Mouse (Mus musculus) hindbrain, postnatal 0 days (tissue): Measurements from ENCODE around the gene Hgd. TPM values are rescaled to one million over a fixed set of nuclear protein-coding genes. Genes with fewer than 3 reads are reported as not detected.

Source experiments
- ATAC-seq: fragments of 200-750 bp; cut with Nextera tagmentation; 2 replicates; pipeline ENCODE4 v1.8.0; 2017; ENCODE audit warnings: mild to moderate bottlenecking, moderate TSS enrichment, moderate library complexity
- DNase-seq: peaks from one replicate; pipeline ENCODE4 v3.0.0-alpha.2; 2015; ENCODE audit warnings: low spot score
- H3K27ac ChIP-seq: fragments of 300-500 bp; sonication (generic); 2 replicates; pipeline ENCODE4 v1.5.1; 2014; ENCODE audit warnings: mild to moderate bottlenecking
- H3K27me3 ChIP-seq: fragments of 300-500 bp; sonication (generic); 2 replicates; pipeline ENCODE4 v1.6.1; 2014; ENCODE audit warnings: low read length, mixed read lengths; ENCODE audit not compliant: insufficient read depth
- H3K36me3 ChIP-seq: fragments of 300-500 bp; sonication (generic); 2 replicates; pipeline ENCODE4 v1.6.1; 2014; ENCODE audit warnings: low read length, mixed read lengths; ENCODE audit not compliant: insufficient read depth
- H3K4me1 ChIP-seq: fragments of 300-500 bp; sonication (generic); 2 replicates; pipeline ENCODE4 v1.6.1; 2014; ENCODE audit warnings: antibody characterized with exemption, low read length, mixed read lengths; ENCODE audit not compliant: insufficient read depth
- H3K4me2 ChIP-seq: fragments of 300-500 bp; sonication (generic); 2 replicates; pipeline ENCODE4 v1.6.1; 2014; ENCODE audit warnings: low read depth, mild to moderate bottlenecking, low read length, moderate library complexity, mixed read lengths
- H3K4me3 ChIP-seq: fragments of 300-500 bp; sonication (generic); 2 replicates; pipeline ENCODE4 v1.5.1; 2014; ENCODE audit warnings: low read length
- H3K9ac ChIP-seq: fragments of 300-500 bp; sonication (generic); replicated peaks from 2 replicates; pipeline ENCODE4 v1.6.1; 2014; ENCODE audit warnings: mild to moderate bottlenecking, low read length, moderate library complexity, mixed read lengths
- H3K9me3 ChIP-seq: fragments of 300-500 bp; sonication (generic); 2 replicates; pipeline ENCODE4 v1.6.1; 2016; ENCODE audit warnings: low read length, mixed read lengths
- CTCF ChIP-seq: IDR thresholded peaks from 2 replicates; pipeline ENCODE4 v1.5.1; 2016; ENCODE audit warnings: antibody characterized with exemption, control low read depth, low read depth
- WGBS: fragments of 180-500 bp; shearing (Covaris S2); extraction: QIAGEN DNeasy Blood & Tissue Kit; methylation state at CpG from one replicate; pipeline ENCODE4 v1.1.7; 2014; 5-methylcytosine and 5-hydroxymethylcytosine counted together
- polyA plus RNA-seq: library from polyadenylated mRNA; unstranded; fragments of >200 nt; fragmentation: Nextera tagmentation; extraction: Ambion mirVana; gene quantifications from 2 replicates; pipeline ENCODE4 v1.2.1, GENCODE M21; 2015
- total RNA-seq: library from RNA; depleted of rRNA; stranded (reverse); fragments of >200 nt; gene quantifications from 2 replicates; pipeline ENCODE4 v1.2.3, GENCODE M21; 2014

Hgd gene
- total and polyA plus RNA-seq, 2 experiments from 2014 or later, result 0.26 TPM; not detected in 1

DNA sequence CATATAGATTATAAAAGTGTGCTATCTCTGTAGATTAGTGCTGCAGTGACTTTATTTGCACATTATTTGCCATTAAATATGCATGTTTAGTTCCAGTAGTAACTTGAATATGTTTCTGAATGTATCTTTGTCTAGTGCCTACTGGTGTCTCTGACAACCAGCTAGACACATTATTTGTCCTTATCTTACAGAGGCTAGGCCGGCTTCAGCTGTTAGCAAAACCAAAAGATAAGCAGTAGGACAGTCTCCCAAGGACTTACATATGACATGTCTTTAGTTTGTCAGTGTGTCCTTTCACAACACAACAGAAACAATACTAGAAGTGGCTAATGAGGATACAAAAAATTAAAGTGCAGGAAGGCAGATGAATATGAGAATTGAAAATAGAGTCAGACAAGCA lies 14.8 kb upstream of the Hgd start:
- Histone ChIP-seq H3K27ac (no peak overlapping the region), H3K4me2 (no peak overlapping the region), H3K36me3 (no peaks in the 10 kb centered on the region), H3K27me3 (no peaks in the 10 kb centered on the region), H3K9me3 (no peaks in the 10 kb centered on the region), H3K4me3 (no peak overlapping the region), H3K9ac (no peak overlapping the region), H3K4me1 (no peaks in the 10 kb centered on the region)
- no peak for DNase-seq
- 95% methylated on average over 1 of the region's 1 CpGs for WGBS
- ATAC-seq, result no peak
- no peak for TF ChIP-seq CTCF

DNA sequence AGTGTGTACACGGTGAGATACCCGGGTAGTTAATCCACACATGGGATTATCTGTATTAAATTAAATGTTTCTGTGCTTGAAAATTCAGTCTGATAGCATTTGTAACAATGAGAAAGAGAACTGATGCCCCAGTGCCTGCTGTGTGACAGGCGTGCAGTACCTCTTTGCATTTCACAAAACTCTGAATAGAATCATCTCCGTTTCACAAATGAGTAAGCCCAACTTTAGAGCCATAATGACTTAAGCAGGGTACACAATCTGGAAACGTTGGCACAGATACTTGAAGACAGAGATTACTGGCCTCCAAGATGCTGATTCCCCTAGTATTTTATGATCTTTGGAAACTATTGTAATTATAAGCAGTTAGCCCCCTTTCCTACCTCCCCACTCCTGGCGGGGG lies 13.8 kb upstream of the Hgd start:
- Histone ChIP-seq H3K27ac (no peak overlapping the region), H3K4me2 (no peak overlapping the region), H3K27me3 (no peaks in the 10 kb centered on the region), H3K9ac (no peak overlapping the region), H3K4me3 (no peak overlapping the region), H3K4me1 (no peaks in the 10 kb centered on the region), H3K9me3 (no peaks in the 10 kb centered on the region), H3K36me3 (no peaks in the 10 kb centered on the region)
- ATAC-seq (no peak), DNase-seq (no peak)
- no peak for TF ChIP-seq CTCF
- WGBS, result 64% methylated on average over 6 of the region's 6 CpGs

DNA sequence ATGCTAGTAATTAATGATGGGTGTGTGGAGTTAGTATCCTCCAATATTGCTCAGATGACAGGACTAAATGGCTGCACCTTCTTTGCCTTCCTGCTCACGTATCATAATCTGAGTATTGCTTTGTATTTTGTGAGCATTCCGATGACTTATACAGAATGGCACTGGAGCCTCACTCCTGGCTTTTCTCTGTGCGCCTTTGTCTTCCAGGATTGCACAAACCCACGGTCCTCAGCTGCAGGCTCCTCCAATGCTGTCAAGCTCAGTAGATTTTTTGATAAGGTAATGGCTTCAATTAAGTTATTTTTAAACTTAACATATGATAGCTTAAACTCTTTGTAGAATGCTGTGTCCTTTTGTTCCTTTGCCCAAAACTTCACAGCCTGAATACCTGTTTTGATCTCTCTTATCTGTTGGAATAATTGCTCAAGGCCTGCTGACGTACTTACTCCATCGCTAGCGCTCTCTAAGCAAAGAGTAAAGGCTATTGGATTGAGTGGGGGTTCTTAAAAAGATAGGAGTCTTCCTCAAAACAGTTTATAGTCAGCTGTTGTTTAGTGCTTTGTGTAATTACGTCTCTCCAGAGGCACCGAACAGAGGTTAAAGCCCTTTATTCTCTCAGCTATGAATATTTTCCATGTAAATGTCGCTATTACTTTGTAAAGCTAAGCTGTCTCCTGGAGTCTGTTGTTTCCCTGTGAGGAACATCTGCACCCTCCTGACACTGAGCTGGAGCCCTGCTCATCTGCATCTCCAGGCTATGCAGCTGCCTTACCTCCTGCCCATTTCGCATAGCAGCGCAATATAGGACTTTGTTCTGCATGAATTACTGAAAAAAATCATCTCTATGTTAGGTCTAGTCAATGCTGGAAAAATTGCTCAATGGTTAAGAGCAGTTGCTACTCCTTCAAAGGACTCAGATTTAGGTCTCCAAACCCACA lies 12.6 kb upstream of the Hgd start:
- no peak overlapping the region for H3K4me3 ChIP-seq
- H3K27ac ChIP-seq, result no peak overlapping the region
- TF ChIP-seq CTCF, result no peak
- no peak overlapping the region for H3K9ac ChIP-seq
- no peaks in the 10 kb centered on the region for H3K4me1 ChIP-seq
- peaks cover 3% of the 10 kb centered on the region; the same call in 1 of the 2 replicates for H3K36me3 ChIP-seq
- no peak overlapping the region for H3K4me2 ChIP-seq
- ATAC-seq, result no peak
- no peaks in the 10 kb centered on the region for H3K9me3 ChIP-seq
- DNase-seq, result no peak
- 82% methylated on average over 12 of the region's 12 CpGs for WGBS
- H3K27me3 ChIP-seq, result no peaks in the 10 kb centered on the region

DNA sequence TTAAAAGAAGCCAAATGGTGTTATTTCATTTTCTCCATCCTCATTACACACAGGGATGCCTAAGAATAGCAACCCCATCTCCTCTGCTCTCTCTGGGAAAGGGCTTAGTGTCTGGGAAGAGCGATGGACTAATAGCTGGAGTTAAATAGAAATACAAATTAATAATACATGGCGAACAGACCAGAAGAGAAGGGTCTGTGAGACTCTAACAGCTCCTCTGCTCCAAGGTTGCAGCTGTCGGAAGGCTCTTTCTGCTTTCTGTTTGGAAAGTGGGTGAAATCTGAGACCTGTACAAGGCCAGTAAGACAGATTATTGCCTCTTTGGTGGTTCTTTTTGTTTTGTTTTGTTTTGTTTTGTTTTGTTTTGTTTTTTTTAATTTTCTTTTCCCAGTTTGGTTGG lies 8.4 kb upstream of the Hgd start:
- WGBS, result 79% methylated on average over 3 of the region's 3 CpGs
- Histone ChIP-seq H3K9me3 (no peaks in the 10 kb centered on the region), H3K4me3 (no peak overlapping the region), H3K27ac (no peak overlapping the region), H3K4me2 (no peak overlapping the region), H3K27me3 (no peaks in the 10 kb centered on the region), H3K9ac (no peak overlapping the region), H3K36me3 (peaks cover 3% of the 10 kb centered on the region; the same call in 1 of the 2 replicates), H3K4me1 (no peaks in the 10 kb centered on the region)
- TF ChIP-seq CTCF, result no peak
- no peak for ATAC-seq
- DNase-seq, result no peak

DNA sequence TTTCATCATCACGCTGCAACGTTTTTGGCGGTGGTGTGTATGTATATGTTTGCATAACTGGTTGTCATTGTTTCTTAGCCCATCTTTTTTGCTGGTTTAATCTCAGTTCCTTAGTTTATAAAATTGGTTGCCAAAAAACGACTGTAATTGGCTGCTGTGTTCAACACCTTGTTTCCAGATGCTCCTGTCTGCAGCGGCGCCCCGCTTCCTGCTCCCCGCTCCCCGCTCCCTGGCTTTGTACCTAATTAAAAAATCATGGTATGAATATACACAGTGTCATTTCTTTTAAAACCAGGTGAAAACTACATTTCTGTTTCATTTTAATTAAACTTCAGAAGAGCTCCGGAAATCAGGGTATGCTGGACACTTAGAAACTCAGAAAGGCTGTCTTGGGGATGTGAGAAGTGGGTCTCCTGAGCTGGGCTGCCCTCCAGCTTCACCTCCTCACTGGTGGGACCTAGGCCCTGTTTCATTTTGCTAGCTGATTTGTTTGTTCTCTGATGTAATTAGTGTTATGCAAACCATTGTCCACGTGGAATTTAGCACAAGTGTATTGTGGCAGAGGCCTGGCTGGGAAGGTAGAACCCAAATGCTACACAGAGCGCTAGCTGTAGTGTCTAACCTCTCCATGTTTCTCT lies 7.7 kb upstream of the Hgd start:
- no peak overlapping the region for H3K9ac ChIP-seq
- H3K9me3 ChIP-seq, result no peaks in the 10 kb centered on the region
- 89% methylated on average over 12 of the region's 12 CpGs for WGBS
- no peaks in the 10 kb centered on the region for H3K4me1 ChIP-seq
- no peak overlapping the region for H3K4me3 ChIP-seq
- TF ChIP-seq CTCF, result no peak
- H3K36me3 ChIP-seq, result peaks cover 3% of the 10 kb centered on the region; the same call in 1 of the 2 replicates
- H3K4me2 ChIP-seq, result no peak overlapping the region
- H3K27me3 ChIP-seq, result no peaks in the 10 kb centered on the region
- no peak overlapping the region for H3K27ac ChIP-seq
- DNase-seq (no peak), ATAC-seq (no peak)

DNA sequence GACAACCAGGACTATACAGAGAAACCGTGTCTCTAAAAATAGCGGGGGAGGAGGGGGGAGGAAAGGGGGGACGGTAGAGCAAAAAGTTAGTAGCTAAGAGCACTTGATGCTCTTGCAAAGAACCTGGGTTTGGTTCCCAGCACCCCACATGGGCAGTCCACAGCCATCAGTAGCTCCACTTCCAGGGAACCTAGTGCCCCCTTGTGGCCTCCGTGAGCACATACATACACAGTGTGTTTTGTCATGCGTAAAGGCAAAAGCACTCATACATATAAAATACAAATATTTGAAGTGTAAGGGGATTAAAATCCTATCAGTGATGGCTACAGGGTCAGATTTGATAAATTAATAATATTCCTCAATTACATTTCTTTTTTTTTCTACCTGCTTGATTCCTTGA lies 6.9 kb upstream of the Hgd start:
- Histone ChIP-seq H3K4me3 (no peak overlapping the region), H3K9me3 (no peaks in the 10 kb centered on the region), H3K4me1 (no peaks in the 10 kb centered on the region), H3K4me2 (no peak overlapping the region), H3K27me3 (no peaks in the 10 kb centered on the region), H3K9ac (no peak overlapping the region), H3K27ac (no peak overlapping the region), H3K36me3 (peaks cover 3% of the 10 kb centered on the region; the same call in 1 of the 2 replicates)
- ATAC-seq, result no peak
- TF ChIP-seq CTCF, result peak; percentile 26; the same call in 1 of the 2 replicates
- WGBS, result 96% methylated on average over 5 of the region's 5 CpGs
- no peak for DNase-seq
